Mouse (Mus musculus) spleen, adult 2 months (tissue): ENCODE measurements around the gene Gm17428.

ENCODE experiments used
- CTCF ChIP-seq: fragments of 200-500 bp; IDR thresholded peaks from 2 replicates; pipeline ENCODE4 v1.5.1; 2011; ENCODE audit warnings: mild to moderate bottlenecking, inconsistent platforms; ENCODE audit not compliant: insufficient read depth, insufficient read length, insufficient replicate concordance; ENCODE audit errors: extremely low read depth
- POLR2A ChIP-seq: fragments of 200-500 bp; IDR thresholded peaks from 2 replicates; pipeline ENCODE4 v1.6.1; 2011; ENCODE audit warnings: low read depth, low read length, inconsistent platforms

DNA sequence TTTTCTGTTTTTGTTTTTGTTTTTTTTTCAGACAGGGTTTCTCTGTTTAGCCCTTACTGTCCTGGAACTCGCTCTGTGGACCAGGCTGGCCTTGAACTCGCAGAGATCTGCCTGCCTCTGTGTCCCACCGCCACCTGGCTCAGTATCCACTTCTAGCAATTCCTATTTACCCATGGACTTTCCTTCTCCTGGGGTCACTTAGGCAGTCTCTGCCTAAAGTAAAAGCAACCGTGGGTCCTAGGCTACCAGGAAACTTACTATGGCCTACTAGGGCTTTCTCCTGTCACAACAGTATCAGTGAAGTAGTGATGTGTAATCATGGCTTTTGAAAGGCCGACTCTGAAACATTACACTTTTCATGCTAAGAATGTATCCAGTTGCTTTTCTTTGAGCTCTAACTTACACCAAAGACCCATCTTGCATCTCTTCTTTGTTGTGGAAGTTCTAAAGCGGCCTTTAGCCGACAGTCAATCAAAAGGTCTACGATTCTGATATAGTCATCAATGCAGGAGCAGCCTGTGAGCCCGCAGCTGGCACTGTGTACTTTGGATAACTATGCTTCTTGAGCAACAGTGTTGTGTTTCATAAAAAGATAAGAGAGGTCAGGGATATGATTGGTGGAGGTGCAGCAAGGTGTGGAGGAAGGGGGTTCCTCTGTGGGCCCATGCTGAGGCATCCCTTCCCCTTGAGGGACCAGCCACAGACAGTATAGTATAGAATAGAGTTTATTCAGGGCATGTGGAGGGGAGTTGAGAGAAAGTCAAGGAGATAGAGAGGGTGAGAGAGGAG, 30.6 kb downstream of the Gm17428 start:
- no peak for TF ChIP-seq POLR2A
- TF ChIP-seq CTCF: no peak
